Mouse (Mus musculus): Measurements from ENCODE around the gene Hdac4.

DNA sequence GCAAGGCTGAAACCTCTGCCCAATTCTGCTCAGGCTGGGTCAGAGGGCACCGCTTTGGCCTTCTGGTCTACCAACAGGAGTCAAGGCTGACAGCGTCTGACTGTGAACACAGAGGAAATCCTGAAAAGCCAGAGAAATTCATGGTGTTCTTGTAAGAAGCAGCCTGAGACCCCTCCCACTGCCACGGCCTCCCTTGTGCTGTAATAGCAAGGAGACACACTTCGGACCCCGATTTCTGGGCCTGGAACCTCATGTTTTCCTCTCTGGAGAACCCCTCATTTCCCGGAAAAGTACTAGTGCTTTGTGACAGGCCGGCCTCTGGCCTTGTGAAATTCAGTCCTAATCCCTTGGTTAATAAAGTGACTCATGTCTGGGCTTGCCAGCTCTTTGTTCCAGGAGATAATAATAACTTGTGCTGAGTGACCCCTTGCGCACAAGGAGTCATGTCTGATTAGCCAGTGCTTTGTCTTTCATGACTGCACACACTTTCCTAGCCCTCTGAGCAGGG is 19.7 kb upstream of the Hdac4 start:
- TF ChIP-seq CTCF (IDR thresholded peaks at IDR 0.05; ENCODE audit: control insufficient read depth, insufficient read depth, insufficient replicate concordance, low read depth, low read length) (no peak), POLR2A (IDR thresholded peaks at IDR 0.05; ENCODE audit: control insufficient read depth, low read depth, low read length) (no peak)

All from testis, adult 2 months (tissue).